Mouse (Mus musculus) 416B (cell line): ENCODE data around the gene Adgrf2.

Experiments used
- DNase-seq: peaks from one replicate; pipeline ENCODE4 v3.0.0; 2011; ENCODE audit warnings: low read depth

Gene Adgrf2

GRCm38 (mm10) chr17:42741801-42742217 is at the start of gene Adgrf2:
Gene Adgrf2 (minus strand): TSS chr17:42742179.
- DNase-seq: no peak

GRCm38 (mm10) chr17:42790787-42791186 is 48.8 kb upstream of the Adgrf2 start:
- no peak for DNase-seq

- DNase-seq: no peak
Observed at GRCm38 (mm10) chr17:42789723-42790122, 47.7 kb upstream of the Adgrf2 start.

GRCm38 (mm10) chr17:42788686-42789453 is 46.9 kb upstream of the Adgrf2 start:
- no peak for DNase-seq

- peak; percentile 76 for DNase-seq
Observed at GRCm38 (mm10) chr17:42782156-42782757, 40.3 kb upstream of the Adgrf2 start.

GRCm38 (mm10) chr17:42753791-42754190 is 11.8 kb upstream of the Adgrf2 start:
- no peak for DNase-seq

- DNase-seq: no peak
Observed at GRCm38 (mm10) chr17:42752173-42752572, 10.2 kb upstream of the Adgrf2 start.

- DNase-seq: no peak
Observed at GRCm38 (mm10) chr17:42745657-42746420, 3.9 kb upstream of the Adgrf2 start.

- DNase-seq: no peak
Observed at GRCm38 (mm10) chr17:42742823-42743222, 844 bp upstream of the Adgrf2 start.

GRCm38 (mm10) chr17:42738794-42739193 is 3.2 kb downstream of the Adgrf2 start:
- DNase-seq: no peak

- DNase-seq: peak; percentile 38
Observed at GRCm38 (mm10) chr17:42717161-42717560, 24.8 kb downstream of the Adgrf2 start.

GRCm38 (mm10) chr17:42714991-42715390 is 27.0 kb downstream of the Adgrf2 start:
- no peak for DNase-seq

GRCm38 (mm10) chr17:42710717-42711116 is 31.3 kb downstream of the Adgrf2 start:
- no peak for DNase-seq

- DNase-seq: no peak
Observed at GRCm38 (mm10) chr17:42705611-42706010, 36.4 kb downstream of the Adgrf2 start.

- DNase-seq: no peak
Observed at GRCm38 (mm10) chr17:42702198-42702597, 39.8 kb downstream of the Adgrf2 start.

GRCm38 (mm10) chr17:42694730-42695129 is 47.2 kb downstream of the Adgrf2 start:
- no peak for DNase-seq

GRCm38 (mm10) chr17:42692136-42692535 is 49.8 kb downstream of the Adgrf2 start, which contains the start of gene Adgrf4:
Gene Adgrf4 (minus strand): TSS chr17:42692284.
- DNase-seq: no peak

GRCm38 (mm10) chr17:42690531-42690930 is 51.4 kb downstream of the Adgrf2 start:
- DNase-seq: no peak
